Mouse (Mus musculus) megakaryocyte-erythroid progenitor cell, adult 5-6 weeks (primary cell): ENCODE data around the gene Btnl10. TPM values are rescaled to one million over a fixed set of nuclear protein-coding genes. Genes with fewer than 3 reads are reported as not detected.

ENCODE experiments used
- total RNA-seq, 2 experiments: library from RNA; stranded (forward) in 1 of 2; stranded (reverse) in 1 of 2; fragments of 200-1000, 215-1000 nt in 1 of 2; fragments of >200 nt in 1 of 2; fragmentation: Nextera tagmentation in 1 of 2; gene quantifications; 2 replicates each; pipeline ENCODE4 v1.2.3; 2014 to 2017

Btnl10 gene
- total RNA-seq, 2 experiments from 2014 or later: 18.8 to 34.1 TPM

Other genes starting within 250 kb of the Btnl10 start
- not detected in 2 replicates for gene Olfr320, start 236.8 kb upstream of the Btnl10 start, total RNA-seq (2014; fragmentation: Nextera tagmentation)
- gene Olfr320, start 236.8 kb upstream of the Btnl10 start, total RNA-seq (2017): not detected in 2 replicates
- not detected in 2 replicates for gene Olfr319, start 218.7 kb upstream of the Btnl10 start, total RNA-seq (2014; fragmentation: Nextera tagmentation)
- not detected in 2 replicates for gene Olfr319, start 218.7 kb upstream of the Btnl10 start, total RNA-seq (2017)
- gene Olfr318, start 193.9 kb upstream of the Btnl10 start, total RNA-seq (2014; fragmentation: Nextera tagmentation): not detected in 2 replicates
- gene Olfr318, start 193.9 kb upstream of the Btnl10 start, total RNA-seq (2017): not detected in 2 replicates
- gene Olfr317, start 178.7 kb upstream of the Btnl10 start, total RNA-seq (2014; fragmentation: Nextera tagmentation): not detected in 2 replicates
- not detected in 2 replicates for gene Olfr317, start 178.7 kb upstream of the Btnl10 start, total RNA-seq (2017)
- not detected in 2 replicates for gene Olfr316, start 165.2 kb upstream of the Btnl10 start, total RNA-seq (2014; fragmentation: Nextera tagmentation)
- not detected in 2 replicates for gene Olfr316, start 165.2 kb upstream of the Btnl10 start, total RNA-seq (2017)
- gene Olfr315, start 144.7 kb upstream of the Btnl10 start, total RNA-seq (2014; fragmentation: Nextera tagmentation): not detected in 2 replicates
- gene Olfr315, start 144.7 kb upstream of the Btnl10 start, total RNA-seq (2017): not detected in 2 replicates
- not detected in 2 replicates for gene Olfr314, start 135.0 kb upstream of the Btnl10 start, total RNA-seq (2014; fragmentation: Nextera tagmentation)
- gene Olfr314, start 135.0 kb upstream of the Btnl10 start, total RNA-seq (2017): not detected in 2 replicates
- not detected in 2 replicates for gene Fam183b, start 115.9 kb upstream of the Btnl10 start, total RNA-seq (2014; fragmentation: Nextera tagmentation)
- gene Fam183b, start 115.9 kb upstream of the Btnl10 start, total RNA-seq (2017): not detected in 2 replicates
- gene Olfr313, start 102.9 kb upstream of the Btnl10 start, total RNA-seq (2014; fragmentation: Nextera tagmentation): not detected in 2 replicates
- gene Olfr313, start 102.9 kb upstream of the Btnl10 start, total RNA-seq (2017): not detected in 2 replicates
- not detected in 2 replicates for gene Olfr312, start 88.7 kb upstream of the Btnl10 start, total RNA-seq (2014; fragmentation: Nextera tagmentation)
- not detected in 2 replicates for gene Olfr312, start 88.7 kb upstream of the Btnl10 start, total RNA-seq (2017)
- gene Olfr311, start 78.7 kb upstream of the Btnl10 start, total RNA-seq (2014; fragmentation: Nextera tagmentation): not detected in 2 replicates
- not detected in 2 replicates for gene Olfr311, start 78.7 kb upstream of the Btnl10 start, total RNA-seq (2017)
- 3.4 and 6.6 TPM in 2 replicates for gene Gm12258, start 70.8 kb upstream of the Btnl10 start, total RNA-seq (2014; fragmentation: Nextera tagmentation)
- gene Gm12258, start 70.8 kb upstream of the Btnl10 start, total RNA-seq (2017): 0.75 and 7.4 TPM in 2 replicates
- 4.5 and 7.1 TPM in 2 replicates for gene 2810021J22Rik, start 50.7 kb upstream of the Btnl10 start, total RNA-seq (2014; fragmentation: Nextera tagmentation)
- 3.5 and 4.9 TPM in 2 replicates for gene 2810021J22Rik, start 50.7 kb upstream of the Btnl10 start, total RNA-seq (2017)
- 19.2 and 24.5 TPM in 2 replicates for gene Zfp39, start 13.7 kb upstream of the Btnl10 start, total RNA-seq (2014; fragmentation: Nextera tagmentation)
- 18.3 and 20.5 TPM in 2 replicates for gene Zfp39, start 13.7 kb upstream of the Btnl10 start, total RNA-seq (2017)
- 115 and 146 TPM in 2 replicates for gene Rnf187, start 21.0 kb downstream of the Btnl10 start, total RNA-seq (2014; fragmentation: Nextera tagmentation)
- 101 and 108 TPM in 2 replicates for gene Rnf187, start 21.0 kb downstream of the Btnl10 start, total RNA-seq (2017)
- gene Hist3h2ba, start 31.0 kb downstream of the Btnl10 start, total RNA-seq (2014; fragmentation: Nextera tagmentation): 21.1 and 27.6 TPM in 2 replicates
- 6.3 and 6.5 TPM in 2 replicates for gene Hist3h2ba, start 31.0 kb downstream of the Btnl10 start, total RNA-seq (2017)
- 29.7 and 39.9 TPM in 2 replicates for gene Hist3h2a, start 36.8 kb downstream of the Btnl10 start, total RNA-seq (2014; fragmentation: Nextera tagmentation)
- 238 and 296 TPM in 2 replicates for gene Hist3h2a, start 36.8 kb downstream of the Btnl10 start, total RNA-seq (2017)
- gene Trim17, start 36.8 kb downstream of the Btnl10 start, total RNA-seq (2014; fragmentation: Nextera tagmentation): not detected in 2 replicates
- not detected in 2 replicates for gene Trim17, start 36.8 kb downstream of the Btnl10 start, total RNA-seq (2017)
- 22.7 and 28.2 TPM in 2 replicates for gene Trim11, start 60.2 kb downstream of the Btnl10 start, total RNA-seq (2014; fragmentation: Nextera tagmentation)
- gene Trim11, start 60.2 kb downstream of the Btnl10 start, total RNA-seq (2017): 13.9 and 19.2 TPM in 2 replicates
- 0.37 and 0.52 TPM in 2 replicates for gene Obscn, start 218.5 kb downstream of the Btnl10 start, total RNA-seq (2014; fragmentation: Nextera tagmentation)
- gene Obscn, start 218.5 kb downstream of the Btnl10 start, total RNA-seq (2017): under 0.01 and 0.23 TPM in 2 replicates
- 14.3 and 26.1 TPM in 2 replicates for gene Iba57, start 245.8 kb downstream of the Btnl10 start, total RNA-seq (2014; fragmentation: Nextera tagmentation)
- gene Iba57, start 245.8 kb downstream of the Btnl10 start, total RNA-seq (2017): 11.2 and 11.9 TPM in 2 replicates